Mouse (Mus musculus) testis, postnatal 10 days (tissue): ENCODE results near the gene Slamf7.
"Not testable (repeated sequence)": the region's sequence is repeated elsewhere in the genome, so short reads cannot be mapped to it uniquely, and the experiment has no call there.

Experiments
- DNase-seq: peaks from one replicate; pipeline ENCODE4 v3.0.0; 2021; ENCODE audit warnings: low spot score

Gene Slamf7

DNA sequence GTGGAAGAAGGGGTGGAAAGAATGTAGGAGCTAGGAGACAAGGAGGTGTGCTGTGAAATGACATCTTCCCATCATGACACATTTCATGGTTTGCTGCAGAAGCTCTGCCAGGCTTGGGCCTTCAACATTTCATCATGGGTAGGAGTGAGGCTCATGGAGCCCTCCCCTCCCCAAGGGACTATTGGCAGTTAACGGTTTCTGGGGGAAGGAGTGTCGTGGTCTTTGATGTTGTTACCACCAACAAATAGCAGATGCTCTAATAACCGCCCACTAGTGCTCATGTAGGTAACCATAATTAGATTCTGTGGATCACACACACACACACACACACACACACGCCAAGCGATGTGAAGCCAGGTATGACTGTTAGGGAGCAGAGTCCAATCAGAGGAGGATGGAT lies at the start of gene Slamf7:
TSS of gene Slamf7 (minus strand) at position 302 of the 400 bp plus-strand sequence.
- no peak for DNase-seq

DNA sequence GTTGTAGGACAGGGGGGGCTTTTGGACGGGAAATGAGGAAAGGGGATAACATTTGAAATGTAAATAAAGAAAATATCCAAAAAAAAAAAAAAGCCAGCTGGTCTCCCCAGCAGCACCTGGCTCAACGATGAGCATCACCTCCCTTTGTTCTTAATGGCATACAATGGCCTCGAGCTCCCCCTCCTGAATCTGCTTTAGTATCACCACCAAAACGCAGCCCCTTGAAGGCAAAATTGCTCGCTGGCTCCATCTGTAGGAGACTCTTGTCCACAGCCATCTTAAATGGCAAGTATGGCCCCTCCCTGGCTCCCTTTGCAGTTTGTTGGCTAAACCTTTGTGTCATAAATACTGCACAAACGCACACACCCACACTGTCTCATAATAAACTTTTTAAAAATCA lies 46.1 kb upstream of the Slamf7 start:
- no peak for DNase-seq

DNA sequence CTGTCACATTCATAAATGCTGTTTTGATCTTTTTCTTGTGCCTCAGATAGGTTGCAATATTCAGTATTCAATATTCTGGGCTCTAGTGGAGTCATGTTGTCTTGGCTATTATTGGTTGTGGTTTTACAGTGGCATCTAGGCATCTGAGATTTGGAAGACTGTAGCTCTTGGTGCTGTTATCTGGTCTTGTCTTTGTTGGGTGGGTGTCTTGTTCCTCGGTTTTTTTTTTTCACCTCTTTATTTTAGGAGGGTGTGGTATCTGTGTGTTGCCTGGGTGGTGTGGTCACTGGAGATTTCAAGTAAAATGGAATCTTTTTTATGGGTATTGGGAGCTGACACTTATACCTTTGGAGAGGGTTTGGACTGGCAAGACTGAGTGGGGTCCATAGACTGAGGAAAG lies 41.1 kb upstream of the Slamf7 start:
- no peak for DNase-seq

DNA sequence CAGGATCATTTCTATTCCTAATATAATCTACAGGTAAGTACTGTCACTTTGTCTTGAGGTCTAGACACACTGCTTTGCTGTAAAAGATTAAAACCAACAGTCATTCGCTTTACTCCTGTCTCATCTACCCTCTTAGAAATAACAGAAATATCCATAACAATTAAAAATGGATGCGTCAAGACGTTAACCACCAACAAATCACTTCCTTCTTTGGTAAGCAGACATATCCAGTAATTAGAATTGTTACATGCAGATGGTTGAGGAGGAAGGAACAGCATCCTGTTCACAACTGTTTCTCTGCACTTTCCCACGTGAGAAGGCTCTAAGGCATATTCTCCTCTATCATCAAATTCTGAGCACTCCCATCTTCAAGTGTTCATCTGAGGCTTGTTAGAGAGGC lies 34.5 kb upstream of the Slamf7 start:
- DNase-seq = no peak

DNA sequence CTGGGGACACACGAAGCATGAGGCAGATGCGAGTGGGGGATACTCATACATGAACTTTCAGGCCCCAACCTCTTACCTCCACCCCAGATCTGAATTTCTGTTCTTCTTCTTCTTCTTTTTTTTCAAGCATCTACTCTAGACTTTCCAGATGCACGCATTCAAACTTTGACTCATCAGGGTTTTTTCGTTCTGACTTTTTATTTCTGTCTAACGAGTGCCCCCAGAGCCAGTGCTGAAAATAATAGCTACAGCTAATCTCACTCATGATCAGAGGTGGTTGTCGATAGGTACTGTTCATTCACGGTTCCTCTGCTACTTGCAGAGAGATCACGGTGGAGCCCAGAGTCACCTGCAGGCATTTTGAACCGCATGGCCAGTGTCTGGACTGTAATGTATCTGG lies 32.1 kb upstream of the Slamf7 start:
- no peak for DNase-seq

DNA sequence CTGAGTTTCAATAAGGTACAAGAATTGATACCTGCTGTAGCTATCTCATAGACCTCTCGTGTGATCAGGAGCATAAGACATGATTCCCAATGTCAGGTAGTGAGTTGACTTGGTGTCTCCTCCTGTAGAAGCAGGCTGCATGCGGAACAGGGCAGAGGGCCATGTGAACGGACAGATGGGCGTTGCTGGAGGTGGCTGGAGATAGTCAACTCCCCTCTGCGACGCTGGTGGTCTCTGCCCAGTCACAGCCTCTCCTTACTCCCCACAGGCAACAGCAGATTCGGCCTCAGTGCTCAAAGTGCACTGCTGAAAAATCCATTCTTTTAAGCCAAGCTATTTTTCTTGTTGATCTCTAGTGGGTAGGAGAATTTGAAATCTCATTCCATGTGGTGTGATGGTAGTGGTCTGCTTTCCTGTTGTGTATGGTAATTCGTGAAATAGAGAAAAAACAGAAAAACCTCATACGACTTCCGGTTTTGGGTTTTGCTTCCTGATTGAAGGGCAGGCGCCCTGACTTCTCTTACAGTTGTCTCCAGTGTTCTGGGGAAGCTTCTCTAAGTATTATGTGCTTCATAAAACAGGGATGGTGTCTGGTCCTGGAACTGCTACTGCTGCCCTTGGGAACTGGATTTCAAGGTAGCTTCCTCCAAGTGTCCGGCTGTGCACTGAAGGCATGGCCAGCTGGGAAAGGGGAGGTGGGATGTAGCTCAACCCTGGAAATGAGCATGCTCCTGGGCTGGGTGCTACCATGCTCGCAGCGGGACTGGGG lies 28.9 kb upstream of the Slamf7 start, which contains the start of gene Cd48:
TSS of gene Cd48 (plus strand) at position 479 of the 769 bp plus-strand sequence.
- no peak for DNase-seq

DNA sequence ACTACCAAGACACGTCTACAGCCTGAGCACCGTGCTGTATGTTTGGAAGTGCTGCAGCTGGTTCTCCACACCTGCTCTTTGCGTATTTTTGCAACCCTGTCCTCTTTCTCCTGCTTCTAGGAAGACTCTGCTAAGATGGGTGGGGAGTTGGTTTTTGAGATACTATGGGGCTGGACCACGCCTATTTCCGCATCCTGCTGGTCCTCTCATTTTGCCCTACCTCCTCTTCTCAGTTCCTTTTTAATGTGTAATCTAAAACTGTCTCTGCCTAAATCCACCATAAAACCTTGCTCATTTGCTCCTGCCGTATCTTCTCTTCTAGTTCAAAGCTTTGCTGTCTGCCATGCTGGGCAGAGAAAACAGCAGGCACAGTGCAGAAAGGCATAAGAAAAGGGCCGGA lies 28.2 kb upstream of the Slamf7 start:
- DNase-seq = no peak

DNA sequence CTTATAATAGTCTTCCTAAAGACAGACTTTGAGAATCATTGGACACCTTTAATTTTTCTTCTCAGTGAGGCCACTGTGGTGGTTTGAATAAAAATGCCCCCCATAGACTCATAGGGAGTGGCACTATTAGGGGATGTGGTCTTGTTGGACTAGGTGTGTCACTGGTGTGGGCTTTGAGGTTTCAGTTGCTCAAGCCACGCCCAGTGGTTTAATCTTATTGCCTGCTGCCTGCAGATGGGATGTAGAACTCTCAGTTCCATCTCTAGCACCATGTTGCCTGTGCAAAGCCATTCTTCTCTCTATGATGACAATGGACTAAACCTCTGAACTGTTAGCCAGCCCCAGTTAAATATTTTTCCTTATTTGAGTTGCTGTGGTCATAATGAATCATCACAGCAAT lies 24.9 kb upstream of the Slamf7 start:
- DNase-seq = no peak

DNA sequence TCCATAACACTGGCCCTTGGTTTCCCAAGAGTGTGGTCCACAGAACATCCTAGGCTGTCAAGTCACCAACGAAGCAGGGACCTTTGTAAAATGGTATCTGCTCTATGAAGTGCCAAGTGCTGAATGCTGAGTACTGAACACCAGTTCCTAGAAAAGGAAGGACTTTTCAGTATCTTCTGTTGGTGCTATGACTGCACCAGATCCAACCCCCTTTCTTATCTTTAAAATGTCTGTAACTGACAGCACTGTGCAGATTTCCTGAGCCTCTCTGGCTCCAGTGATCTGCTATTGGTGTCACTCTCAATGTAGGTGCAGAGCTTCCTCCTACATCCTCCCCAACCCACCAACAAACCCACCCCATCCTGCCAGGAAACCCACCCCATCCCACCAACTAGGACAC lies 21.6 kb upstream of the Slamf7 start:
- DNase-seq = no peak

DNA sequence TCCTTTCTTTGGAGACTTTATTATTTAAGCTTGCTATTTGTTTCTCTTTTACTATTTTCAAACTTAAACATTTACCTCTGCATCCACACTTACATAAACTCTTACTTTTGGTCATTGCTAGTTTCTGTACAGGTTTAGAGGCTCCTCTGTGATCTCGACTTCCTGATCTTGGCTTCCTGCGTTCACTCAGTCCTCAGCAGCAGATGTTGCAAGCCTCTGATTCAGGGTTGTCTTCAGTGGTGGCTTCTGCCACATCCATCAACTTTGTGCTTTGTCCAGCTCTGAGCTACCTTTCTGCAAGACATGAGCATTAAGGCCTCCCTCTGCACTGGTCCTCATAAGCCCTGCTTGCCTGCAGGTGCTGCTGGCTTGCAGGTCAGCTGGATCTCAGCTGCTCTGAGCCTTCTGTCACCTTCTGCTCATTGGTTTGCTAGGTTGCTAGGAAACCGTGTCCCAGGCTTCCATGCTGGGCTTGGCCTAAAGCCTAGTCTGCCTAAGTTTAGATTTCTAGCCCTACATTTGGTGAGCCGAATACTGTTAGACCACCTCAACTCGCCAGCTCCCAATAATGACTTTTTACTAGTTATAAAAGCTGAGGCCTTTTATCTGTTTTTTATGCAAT lies 20.1 kb upstream of the Slamf7 start:
- no peak for DNase-seq

DNA sequence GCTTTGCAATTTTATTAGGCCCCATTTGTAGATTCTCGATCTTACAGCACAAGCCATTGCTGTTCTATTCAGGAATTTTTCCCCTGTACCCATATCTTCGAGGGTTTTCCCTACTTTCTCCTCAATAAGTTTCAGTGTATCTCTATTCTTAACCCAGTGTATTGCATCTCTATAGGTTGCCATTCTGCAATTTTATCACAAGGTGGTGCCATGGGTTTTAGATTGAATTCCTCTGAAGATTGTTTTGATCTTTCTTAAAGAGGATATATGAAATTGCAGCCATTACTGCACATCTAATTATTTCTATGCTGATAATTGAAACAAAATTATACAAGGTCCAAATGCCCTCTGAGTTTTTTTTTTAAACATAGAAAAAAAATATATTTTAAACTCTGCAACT lies 19.6 kb upstream of the Slamf7 start:
- DNase-seq = not testable (repeated sequence)

DNA sequence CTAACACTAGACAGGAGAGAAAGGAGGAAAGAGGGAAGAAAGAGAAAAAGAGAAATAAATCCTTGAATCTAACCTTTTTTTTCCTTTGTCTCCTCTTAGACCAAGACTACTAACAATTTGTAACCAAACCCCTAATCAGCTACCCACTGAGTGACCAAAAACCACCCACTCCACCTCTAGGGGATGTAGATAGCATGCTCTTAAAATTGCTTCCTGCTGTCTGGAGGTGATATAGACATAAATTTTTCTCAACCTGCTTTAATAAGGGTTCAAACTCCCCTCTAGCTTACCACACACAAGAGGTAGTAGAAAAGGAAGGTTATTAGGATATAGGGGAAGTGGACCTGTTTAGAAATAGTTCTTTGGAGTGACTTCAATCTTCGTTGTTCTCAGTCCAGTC lies 14.3 kb upstream of the Slamf7 start:
- DNase-seq = no peak

DNA sequence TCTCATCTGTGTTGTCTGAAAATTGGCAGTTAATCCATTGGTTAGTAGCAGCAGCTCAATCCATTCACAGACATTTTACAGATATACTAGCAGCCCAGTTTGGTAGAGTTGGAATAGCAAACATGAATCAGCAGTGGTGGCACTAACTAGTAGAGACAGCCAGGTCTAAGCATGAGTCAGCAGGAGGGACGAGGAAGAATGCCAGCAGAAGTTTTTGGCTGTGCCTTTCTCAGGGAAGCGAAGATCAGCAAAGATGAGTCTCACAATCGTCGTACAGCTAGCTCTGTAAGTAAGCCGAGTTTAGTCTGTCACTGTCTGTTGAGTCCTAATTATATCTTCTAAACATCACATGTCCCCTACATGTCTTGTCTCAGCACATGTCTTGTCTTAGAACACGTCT lies 13.5 kb upstream of the Slamf7 start:
- DNase-seq = no peak

DNA sequence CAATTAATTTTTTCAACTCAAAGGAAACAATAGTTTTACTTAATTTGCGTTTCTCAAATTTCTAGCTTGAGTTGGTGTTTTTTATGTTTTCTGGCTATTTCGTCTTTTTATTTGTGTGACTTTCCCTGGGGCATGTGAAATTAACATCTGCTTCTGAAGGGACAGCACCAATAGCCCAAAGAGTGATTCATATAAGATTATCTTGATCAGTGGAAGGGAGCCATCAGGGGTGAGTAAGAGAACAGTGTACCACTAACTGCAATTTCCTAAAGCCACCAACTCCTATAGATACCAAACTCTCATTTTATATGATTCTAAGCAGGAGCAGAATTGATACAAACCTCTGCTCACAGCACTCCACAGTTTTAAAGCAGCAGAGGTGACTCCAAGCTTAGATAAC lies 10.9 kb upstream of the Slamf7 start:
- DNase-seq = no peak

DNA sequence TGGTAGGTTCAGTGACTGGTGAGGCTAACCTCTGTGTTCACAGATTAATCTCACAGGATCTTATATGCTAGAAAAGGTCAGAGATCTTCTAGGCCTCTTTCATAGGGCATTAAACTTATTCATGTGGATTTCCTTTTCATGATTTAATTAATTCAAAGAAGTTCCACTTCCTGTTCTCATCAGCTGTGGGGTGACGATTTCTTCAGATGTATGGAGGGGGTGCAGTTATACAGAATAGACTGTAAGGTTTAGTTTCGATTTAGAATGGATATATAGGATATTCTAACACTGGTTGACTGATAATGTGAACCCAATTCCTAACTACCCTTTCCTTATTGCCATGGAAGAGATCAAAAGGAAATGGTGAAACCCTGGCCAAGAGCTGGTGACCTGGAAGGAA lies 8.6 kb upstream of the Slamf7 start:
- no peak for DNase-seq

DNA sequence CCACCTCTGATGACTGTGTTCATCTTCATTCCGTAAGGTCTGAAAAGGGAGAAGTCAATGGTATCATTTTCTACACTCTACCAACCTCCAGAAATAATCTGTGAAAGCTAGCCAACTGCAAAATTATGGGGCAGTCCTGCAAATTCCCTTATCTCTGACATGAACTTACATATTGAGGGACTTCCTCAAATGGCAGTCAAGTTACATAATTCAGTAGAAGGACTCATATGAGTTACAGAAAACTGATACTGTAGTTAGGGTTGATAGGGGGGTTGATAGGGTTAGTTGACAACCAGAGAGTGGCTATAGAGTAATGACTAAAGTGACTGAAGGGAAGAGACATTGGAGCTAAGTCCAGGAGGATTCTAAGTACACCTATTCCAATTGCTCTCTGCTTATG lies 7.6 kb upstream of the Slamf7 start:
- DNase-seq = no peak

DNA sequence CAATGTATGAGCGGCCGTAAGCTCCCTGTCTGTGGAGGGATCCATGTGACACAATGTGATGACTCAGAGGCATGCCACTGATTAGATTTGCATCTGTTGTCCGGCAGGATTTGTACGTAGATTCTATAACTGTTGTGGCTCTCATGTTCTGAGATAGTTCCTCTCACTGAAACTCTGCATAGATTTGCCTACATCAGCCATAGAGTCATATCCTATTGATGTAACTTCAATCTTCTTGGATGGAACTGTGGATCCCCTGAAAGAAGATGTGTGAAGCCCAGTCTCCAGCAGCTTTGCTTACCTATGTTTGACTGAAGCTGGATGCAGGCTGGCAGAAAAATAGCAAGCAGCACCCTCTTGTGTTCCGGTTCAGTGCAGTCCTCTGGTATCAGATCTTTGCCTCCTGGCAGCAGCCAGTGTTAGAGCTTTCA lies 5.7 kb upstream of the Slamf7 start:
- no peak for DNase-seq

DNA sequence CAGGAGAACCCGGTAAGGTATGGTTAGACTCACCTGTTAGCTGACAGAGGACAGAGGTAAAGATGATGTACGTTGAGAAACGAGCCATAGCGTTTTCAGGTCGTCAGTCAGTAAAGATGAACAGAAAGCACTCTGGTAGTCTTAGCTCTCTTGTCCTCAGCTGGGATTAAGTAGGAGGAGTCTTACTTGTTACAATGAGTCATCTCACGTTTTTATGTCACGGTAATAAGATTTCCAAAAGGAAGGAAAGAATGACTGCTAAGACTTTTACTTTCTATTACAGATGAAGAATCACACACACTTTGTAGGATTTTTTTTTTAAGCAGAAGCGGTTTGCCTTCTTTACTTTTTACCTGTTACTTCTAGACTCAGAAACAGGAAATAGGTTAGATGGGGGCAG lies 4.0 kb downstream of the Slamf7 start:
- DNase-seq = no peak

DNA sequence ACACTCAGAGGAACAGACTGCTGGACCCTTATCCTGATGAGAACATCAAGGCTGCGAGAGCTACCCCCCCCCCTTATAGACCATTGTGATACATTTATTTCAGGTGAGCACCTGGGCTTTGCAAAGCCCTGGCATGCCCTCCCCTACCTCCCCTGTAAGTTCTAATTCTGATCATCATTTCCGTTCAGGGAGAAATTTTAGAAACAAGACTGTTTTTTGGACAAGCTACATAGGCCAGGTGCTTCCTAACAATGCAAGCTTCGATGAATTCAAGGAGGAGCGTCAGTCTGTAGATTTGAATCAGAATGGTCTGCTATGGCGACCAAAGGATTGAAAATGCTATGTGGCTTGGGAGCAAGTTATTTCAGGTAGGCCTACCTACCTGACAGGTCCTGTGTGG lies 5.1 kb downstream of the Slamf7 start:
- no peak for DNase-seq

DNA sequence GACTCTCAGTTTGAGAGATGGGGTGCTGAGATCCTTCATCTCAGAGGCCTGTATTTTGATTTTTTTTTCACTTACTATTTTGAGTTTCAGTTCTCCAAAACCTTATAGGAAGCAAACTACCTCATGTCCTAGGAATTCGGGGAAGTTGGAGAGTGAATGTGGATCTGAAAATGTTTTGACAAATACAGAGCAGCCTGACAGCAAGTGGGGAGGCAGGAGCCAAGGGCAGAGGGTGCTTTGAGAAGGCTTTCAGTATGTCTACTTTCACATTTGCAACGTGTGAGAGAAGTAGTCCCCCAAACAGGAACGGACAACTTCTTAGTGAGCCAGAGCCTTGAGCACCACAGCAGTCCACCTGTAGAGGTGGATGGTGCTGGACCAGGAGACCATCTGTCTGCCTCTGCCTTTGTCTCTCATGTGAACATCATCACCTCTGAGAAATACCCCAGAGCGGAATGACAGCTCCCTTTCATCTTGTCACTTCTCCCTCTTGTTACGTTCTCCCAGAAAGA lies 6.3 kb downstream of the Slamf7 start:
- no peak for DNase-seq

DNA sequence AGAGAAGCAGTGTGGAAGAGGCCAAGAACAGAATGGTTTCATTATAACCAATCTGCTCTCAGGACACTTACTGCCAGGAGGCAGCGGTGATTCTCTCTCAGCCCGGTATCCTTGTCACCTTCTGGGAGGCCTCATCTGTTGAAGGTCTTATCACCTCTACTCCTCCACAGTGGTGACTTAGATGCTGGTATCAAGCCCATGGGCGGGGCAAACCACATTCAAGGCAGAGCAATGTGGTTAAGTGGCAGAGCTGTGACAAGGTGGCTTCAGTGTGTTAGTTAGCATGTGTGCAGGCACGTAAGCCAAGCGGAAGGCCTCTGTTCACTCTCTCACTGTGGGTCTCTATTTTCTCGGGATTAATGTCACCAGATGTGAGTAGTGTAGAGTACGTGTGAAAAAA lies 9.2 kb downstream of the Slamf7 start:
- DNase-seq = no peak

DNA sequence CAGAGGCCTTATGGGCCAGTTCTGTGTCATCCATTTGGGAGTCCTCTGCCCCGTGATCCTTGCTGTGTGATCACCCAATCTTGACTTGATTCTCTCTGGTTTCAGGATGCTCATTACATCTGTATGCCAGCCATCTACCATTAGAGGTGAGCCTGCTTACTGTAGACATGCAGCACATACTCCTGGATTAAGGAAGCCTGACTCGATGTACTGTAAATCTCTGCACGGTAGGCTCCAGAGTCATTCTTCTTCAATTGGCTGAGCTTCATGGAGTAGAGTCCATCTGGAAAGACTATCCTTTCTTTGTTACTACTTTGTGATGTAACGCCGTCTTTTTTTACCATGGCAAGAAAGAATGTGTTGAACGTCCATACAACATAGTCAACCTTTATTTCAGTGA lies 12.0 kb downstream of the Slamf7 start:
- DNase-seq = no peak

DNA sequence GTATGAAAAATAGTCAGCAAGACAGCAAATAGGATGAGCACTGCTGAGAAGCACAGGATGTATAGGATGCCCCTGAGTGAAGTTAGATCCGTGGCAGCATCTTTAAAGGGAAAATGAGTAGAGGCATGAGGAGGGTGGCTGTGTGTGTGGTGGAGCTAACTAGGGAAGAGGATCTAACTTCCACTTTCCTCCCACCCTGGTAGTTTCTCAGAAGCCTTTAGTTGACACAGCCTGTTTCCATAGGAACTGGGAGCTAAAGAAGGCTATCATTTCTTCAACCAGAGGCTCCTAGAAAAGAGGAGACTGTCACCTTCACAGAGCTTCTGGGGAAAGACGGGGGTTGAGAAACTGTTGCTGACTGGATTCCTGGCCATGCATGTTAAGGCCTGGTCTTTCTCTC lies 14.1 kb downstream of the Slamf7 start:
- no peak for DNase-seq

DNA sequence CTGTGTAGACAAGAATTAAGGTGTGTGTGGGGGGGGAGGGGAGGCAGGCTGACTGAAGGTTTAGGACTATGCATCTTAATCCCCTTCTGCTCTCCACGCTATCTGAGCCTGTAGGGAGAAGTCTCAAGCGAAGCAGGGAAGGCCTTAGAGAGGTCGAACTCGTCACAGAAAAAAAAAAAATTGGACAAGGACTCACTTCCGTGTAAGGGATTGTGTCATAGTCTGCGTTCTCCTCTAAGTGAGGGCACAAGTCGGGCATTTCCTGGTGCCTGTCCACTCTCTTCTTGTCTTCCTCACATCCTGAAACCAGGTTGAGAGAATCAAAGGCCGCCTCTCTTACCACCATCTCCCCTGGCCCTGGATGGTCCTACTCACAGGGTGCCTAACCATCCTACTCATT lies 15.7 kb downstream of the Slamf7 start:
- no peak for DNase-seq
